Mouse (Mus musculus) neural tube, embryonic 11.5 days (tissue): ENCODE measurements around the gene Fez2. TPM values are rescaled to one million over a fixed set of nuclear protein-coding genes. Genes with fewer than 3 reads are reported as not detected.

Experiments
- polyA plus RNA-seq: library from polyadenylated mRNA; unstranded; fragments of >200 nt; fragmentation: Nextera tagmentation; extraction: Ambion mirVana; gene quantifications from 2 replicates; pipeline ENCODE4 v1.2.1, GENCODE M21; 2014

Fez2 gene
- polyA plus RNA-seq, 1 experiment from 2014 or later, result 57.0 TPM

Other genes with a start within 250 kb of the Fez2 start
- gene Crim1, start 217.9 kb downstream of the Fez2 start, polyA plus RNA-seq, result 5.6 and 7.9 TPM in 2 replicates
- 4.4 and 5.4 TPM in 2 replicates for gene Vit, start 89.9 kb upstream of the Fez2 start, polyA plus RNA-seq